Mouse (Mus musculus): ENCODE results near the gene Ptpn3.
A peak's percentile ranks its signal among the peaks of the same experiment; 100 is the strongest.
"Not testable (repeated sequence)": the region's sequence is repeated elsewhere in the genome, so short reads cannot be mapped to it uniquely, and the experiment has no call there.

Ptpn3 gene

DNA sequence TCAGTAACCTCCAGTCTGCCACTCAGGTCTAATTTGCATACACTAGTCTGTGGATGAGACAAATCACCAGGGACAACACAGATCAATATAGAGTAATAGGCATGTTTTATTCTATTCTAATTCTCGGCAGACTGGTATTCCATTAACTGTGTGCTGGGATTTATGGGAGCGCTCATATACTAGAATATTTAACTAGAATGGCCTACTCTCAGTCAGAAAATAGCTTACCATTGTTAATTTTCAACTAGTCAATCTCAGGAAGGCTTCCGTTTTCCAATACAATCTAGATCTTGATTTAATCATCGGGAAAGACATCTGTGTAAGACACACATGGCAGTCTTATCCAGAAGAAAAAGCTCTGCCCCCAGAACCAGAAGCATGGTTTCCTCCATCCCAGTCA, 3.5 kb downstream of the Ptpn3 start:
- peak; percentile 78 for DNase-seq

DNA sequence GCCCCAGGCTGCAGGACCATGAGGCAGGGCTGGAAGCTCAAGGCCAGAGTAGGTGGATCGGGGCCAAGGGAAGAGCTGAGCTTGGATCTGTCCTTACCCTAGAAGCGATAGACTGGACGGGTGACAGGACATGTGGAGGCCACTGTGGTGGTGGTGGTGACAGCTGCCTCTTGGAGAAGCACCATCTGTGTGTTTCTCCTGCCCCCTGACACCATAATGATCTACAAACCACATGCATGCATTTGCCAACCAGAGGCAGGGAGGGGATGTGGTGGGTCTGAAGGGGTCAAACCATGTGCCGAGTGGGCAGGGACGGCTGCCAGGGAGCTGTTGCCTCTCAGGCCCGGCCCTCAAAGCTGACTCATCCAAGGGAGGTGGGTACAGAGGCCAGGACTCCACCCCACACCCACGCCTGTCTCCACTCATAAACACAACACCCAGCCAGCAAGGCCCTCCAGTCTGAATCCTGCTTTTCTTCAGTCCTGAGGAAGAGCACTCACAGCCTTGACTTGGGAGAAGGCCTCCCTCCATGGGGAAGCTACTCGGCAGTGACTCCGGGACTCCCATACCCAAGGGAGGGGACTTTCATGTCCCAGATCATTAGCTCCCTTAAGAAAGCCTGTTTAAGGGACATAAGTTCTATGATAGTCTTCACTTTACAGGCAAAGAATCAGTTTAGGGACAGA, 6.5 kb downstream of the Ptpn3 start:
- peak; percentile 82 for DNase-seq

DNA sequence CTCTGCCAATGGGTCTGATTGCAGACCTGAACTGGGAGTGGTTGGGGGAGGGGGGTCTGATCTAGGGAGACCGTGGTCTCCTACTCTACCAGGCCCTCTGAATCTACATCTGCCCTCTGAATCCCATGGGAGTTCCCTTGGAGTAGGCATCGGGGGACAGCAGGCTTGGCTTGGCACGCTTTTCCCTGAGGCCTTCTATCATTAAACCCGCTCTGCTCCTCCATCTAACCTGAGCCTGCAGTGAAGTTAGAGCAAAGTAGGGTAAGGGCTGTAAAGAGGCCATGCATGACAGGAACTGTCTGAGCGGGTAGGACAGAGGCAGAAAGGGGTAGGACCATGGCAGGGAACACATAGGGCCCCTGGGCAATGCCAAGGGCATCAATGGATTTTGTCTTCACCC, 9.0 kb downstream of the Ptpn3 start:
- no peak for DNase-seq

DNA sequence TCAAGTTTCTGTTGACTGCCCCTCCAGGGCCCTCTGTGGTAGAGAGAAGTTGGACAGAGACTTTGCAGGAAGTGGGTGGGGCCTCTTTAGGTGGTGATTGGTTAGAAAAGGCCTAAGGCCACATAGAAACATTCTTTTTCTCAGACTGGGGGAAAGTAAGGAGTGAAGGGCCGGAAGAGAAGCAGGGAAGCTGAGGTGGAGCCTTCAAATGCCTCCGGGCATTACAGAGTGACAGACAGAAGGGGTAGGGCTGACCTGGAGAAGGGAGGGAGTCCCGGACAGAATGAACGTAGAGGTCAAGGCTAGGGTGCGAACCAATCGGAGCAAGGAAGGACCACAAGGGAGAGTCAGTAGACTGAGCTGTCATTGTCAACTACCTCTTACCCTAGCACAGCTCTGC, 11.6 kb downstream of the Ptpn3 start:
- DNase-seq: no peak

DNA sequence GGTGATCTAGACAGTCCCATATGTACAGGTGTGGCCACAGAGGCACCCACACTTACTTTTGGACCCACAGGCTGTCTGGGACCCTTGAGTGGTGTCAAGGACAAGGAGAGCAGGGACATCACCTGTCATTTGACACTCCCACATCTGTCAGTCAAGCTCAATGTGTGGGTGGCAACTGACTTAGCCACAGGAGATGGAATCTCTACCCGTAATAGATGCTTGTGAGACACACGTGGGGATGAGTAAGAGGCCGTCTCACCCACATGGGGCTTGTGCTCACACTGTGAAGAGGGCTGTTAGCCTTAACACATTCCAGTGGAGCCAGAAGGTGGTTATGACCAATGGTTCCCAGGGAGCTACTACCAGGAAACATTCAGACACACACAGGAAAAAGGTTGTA, 13.8 kb downstream of the Ptpn3 start:
- no peak for DNase-seq

DNA sequence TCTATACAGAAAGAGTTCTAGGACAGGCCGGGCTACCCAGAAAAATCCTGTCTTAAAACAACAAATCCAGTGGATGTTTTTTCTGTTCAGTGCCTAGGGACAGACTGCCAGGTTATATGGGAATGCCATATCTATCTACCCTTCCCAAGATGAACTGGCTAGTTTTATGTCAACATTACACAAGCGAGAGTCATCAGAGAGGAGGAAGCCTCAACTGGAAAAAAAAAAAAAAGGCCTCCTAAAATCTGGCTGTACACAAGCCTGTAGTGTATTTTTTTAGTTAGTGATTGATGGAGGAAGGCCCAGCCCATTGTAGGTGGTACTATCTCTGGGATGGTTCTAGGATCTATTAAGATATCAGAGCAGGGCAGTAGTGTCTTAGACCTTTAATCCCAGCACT, 16.4 kb downstream of the Ptpn3 start:
- no peak for DNase-seq

DNA sequence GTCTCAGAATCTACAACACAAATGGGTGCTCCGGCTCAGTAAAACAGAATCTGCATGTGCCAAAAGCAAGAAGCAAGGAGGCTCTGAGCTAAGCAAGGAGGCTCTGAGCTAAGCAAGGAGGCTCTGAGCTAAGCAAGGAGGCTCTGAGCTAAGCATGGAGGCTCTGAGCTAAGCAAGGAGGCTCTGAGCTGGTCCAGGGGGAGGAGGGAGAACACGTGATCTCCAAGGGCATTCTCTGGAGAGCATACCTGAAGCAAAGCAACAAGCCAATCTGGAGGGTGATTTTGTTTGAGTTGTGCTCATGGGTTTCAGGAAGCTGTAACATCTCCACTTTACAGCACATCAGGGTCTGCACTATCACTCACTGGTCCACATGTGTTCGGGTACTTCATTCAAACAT, 18.4 kb downstream of the Ptpn3 start:
- peak; percentile 51 for DNase-seq

DNA sequence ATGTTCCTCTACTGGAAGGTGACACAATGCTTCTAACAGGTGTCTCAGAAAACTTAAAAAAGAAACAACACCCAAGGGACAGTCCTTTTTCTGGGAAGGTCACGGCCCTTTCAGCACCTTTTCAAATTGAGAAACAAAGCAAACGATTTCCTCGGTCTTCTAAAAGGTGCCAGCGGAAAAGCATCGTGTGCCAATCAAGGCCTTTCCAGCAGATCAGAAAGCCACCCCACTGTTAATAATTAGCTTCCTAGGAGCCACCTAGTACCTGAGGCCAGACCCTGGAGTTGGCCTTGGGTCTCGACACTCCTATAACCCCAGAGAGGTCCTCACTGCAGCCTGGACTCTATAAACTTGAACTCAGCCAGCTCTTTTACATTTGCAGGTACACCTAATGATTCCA, 19.0 kb downstream of the Ptpn3 start:
- DNase-seq: peak; percentile 66

DNA sequence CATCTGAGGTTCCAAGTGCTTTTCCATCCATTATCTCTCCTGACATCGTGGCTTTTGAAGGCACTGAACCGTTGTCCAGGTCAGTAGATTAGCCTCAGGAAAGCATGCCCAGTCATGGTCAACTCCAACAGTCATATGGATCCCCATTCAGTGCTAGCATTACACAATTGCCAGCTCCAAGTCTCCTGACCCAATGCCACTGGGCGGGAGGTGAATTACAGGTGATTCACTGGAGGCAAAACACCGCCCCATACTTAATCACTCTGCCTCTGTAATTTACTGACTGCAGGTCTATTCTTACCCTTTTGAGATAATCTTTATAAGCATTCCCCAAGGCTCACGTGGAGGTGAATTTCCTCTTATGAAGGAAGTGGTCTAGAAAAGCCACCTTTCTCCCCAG, 19.5 kb downstream of the Ptpn3 start:
- DNase-seq: no peak

DNA sequence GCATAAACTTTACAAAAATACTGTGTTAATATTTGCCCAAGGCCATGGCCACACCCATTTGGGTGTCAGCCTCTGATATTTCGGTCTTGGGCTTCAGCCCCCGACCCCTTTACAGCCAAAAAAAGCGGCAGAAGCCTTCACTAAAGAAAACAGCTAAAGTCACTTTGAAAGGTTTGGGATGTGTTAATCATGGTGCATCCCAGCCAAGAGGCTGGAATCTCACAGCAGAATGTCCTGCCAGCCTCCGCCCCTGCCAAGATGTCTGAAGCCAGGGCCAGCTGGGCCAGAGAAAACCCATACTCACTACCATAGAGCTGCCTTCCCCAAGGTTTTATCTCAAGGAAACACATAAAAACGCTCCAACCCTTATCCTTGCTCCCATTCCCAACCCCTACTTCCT, 20.7 kb downstream of the Ptpn3 start:
- no peak for DNase-seq

DNA sequence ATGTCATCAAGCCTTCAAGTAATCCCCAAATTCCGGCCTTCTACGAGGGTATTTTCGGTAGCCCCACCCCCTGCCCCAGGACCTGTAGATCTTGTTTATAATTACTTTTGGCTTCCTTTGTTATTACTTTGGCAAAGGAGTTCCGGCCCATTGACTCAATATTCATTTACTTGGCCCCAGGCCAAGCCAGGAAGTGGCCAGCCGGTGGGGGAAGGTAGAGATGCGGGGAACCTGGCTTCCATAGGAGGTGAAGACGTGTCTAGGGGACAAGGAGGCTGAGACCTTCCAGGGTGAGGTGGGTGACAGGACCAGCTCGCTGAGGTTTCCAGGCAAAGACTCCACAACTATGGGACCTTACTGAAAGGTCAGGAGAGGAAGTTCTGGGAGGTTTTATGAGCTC, 22.4 kb downstream of the Ptpn3 start:
- DNase-seq: peak; percentile 68

DNA sequence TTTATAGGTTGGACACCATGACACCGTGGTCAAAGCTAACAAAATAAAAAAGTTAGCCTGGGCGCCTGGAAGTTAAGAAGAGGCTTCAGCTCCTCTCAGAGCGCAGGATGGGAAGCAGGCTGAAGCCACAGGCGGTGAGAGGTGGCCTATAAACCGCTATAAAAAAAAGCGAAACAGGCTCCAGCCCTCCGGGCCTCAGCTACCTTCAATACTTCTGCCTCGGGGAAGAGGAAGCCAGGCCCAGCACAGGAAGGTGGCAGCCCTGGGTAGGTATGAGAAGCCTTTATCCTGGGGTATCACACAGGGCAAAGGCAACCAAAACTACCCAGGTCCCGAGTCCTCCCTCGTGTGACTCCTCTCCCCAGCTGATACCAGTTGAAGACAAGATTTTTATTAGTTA, 22.8 kb downstream of the Ptpn3 start:
- DNase-seq: no peak

DNA sequence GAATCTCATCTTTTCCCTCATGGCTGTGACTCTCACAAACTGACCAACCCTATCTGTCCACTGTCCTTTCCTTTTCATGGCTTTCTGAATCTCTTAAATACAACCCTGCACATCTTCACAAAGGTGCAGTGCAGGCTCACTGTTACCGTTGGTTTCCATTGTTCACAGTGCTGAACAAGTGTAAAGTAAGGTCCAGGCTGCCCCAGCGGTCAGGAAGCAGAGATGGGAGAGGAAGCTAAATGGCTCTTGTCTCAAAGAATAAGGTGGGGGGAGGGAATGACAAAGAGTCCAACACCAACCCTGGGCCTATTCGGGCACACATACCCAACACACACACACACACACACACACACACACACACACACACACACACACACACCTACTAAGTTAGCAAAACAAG, 24.0 kb downstream of the Ptpn3 start:
- no peak for DNase-seq

DNA sequence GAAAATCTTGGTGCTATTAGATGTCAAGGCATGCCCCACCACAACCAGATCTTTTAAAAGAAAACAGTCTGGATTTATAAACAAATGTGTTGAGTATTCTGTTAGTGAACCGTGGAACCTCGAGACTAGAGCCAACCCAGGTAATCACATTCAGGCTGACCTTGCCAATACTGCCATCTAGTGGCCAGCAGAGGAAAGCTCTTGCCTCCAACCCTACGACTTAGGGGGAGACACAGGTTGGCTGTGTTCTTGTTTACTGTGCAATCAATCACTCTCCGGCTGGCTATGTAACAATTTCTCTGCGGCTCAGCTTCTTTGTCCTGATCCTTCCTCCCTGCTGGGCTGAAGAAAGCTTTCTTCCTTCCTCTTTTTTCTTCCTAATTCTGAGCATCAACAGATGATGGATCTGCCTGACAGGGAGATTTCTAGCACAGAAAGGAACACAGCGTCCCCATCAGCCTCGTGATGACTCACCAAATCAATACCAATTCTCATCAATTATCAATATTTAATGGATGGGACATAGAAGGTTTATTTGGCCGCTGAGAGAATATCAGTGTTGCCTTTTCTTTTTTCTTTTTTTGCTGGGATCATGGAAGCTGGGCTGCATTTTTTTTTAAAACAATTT, 26.4 kb downstream of the Ptpn3 start:
- DNase-seq: peak; percentile 82

DNA sequence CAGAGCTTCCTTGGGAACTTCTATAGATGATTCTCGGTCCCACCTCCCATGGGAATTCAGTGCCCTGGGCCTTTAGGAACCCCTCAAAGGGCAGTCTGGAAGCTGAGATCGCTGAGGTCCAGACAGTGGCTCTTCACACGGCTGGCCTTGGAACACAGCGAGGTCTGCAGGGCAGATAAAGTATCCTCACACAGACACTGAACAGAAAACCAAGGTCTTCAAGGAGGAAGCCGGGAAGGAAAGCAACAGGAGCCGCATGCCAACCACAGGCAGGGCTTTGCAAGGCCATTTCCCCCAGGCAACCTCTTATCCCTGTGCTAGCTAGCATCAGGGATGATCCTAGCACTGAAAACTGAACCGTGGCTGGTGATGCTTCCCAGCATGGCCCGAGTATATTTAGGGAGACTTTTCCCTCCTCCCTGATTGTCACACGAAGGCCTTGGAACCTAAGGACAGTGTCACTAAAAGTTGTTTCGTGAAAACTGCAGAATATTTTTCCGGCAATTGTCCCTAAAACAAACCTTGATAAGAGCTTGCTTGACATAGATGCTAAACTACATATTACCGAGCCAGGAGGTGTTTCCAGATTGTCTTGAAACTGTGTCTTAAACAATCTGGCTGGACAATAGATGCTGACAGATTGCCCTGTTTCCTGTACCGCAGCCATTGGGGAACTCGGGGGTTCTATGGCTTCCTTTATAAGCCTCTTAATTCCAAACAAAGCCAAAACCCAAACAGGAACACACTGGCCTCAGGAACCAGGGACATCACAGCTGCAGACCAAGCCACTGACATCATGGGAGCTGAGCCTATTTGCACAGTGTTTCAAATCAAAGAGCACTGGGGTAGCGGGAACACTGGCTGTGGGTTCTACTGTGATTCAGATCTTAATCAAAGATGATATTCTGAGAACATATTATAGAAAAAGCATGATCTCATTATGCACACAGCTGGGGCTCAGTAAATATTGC, 27.8 kb downstream of the Ptpn3 start:
- DNase-seq: no peak

DNA sequence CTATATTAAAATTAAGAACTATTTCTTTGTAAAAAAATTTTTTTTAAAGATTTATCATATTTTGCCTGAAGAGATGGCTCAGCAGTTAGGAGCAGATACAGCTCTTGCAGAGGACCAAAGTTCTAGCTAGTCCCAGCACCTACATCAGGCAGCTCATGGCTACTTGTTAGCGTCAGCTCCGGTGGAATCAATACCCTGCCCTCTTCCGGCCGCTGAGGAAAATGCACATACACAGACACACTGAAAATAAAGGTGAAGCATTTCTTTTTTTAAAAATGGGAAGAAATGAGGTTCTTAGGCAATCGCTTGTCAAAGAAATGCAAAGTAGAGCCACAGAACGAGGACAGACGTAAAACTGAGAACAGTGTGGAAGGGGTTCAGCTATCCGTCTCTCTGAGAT, 30.6 kb downstream of the Ptpn3 start:
- DNase-seq: no peak

DNA sequence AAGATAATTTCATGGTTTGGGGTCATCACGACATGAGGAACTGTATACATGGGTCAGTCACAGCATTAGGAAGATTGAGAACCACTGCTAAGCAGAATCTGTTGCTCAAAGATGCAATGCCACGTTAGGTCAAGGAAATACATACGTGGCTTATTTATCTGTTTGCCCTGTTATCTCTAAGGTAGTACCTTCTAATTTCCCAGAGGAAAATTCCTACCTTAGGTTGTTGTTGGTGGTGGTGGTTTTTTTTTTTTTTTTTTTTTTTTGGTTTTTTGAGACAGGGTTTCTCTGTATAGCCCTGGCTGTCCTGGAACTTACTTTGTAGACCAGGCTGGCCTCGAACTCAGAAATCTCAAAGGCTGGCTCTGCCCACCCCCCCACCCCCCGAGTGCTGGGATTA, 31.1 kb downstream of the Ptpn3 start:
- DNase-seq: not testable (repeated sequence)

DNA sequence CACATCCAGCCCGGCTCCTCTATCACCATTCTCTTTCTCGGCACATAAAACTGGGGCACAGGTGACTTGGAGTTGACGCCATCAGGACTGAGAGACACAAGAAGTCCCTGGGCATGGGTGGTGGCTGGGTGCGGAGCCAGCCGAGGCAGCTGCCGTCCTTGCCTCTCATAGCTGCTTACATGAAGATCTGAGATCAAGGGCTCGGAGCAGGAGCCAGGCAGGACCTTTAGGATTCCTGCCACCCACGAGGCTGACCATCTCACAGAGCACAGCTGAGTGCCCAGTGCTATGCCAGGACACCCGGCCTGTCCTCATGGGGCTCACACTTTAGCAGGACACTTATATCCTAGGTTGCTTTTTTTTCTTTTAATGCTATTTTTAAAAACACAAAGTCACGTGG, 32.3 kb downstream of the Ptpn3 start:
- no peak for DNase-seq

DNA sequence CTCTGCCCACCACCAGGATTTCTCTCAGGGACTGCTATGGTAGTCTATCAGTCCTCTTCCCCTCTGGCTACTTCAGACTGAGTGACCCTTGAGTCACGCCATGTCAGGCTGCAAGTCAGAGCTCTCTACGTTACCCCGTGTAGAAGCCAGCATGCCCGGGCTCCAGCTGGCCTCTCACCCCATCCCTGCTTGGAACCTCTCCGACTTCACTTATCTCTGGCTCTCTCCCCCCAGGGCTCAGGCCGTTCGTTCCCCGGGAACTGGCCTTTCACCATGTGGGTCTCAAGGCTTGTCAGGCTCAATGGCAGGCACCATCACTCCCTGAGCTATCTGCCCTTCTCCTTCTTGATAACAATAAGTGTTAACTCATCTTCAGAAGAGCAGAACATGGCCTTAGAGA, 33.3 kb downstream of the Ptpn3 start:
- DNase-seq: no peak

DNA sequence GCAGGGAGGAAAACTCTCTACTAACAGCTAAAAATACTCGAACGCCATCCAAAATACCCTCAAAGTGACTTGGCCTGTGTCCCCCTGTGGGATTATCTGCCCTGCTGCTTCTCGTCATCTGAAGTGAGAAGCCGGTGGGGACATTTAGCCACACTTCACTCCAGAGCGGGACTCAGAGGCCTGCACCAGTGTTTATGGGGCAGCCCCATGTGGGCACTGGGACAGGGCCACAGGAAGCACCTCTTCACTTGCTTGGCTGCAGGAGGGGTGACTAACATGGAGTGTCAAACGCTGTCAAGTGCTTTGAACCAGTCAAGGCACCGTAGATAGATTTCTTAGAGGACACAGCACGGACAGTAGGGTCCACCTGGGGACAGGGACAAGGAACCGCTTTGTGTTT, 35.2 kb downstream of the Ptpn3 start:
- DNase-seq: no peak

DNA sequence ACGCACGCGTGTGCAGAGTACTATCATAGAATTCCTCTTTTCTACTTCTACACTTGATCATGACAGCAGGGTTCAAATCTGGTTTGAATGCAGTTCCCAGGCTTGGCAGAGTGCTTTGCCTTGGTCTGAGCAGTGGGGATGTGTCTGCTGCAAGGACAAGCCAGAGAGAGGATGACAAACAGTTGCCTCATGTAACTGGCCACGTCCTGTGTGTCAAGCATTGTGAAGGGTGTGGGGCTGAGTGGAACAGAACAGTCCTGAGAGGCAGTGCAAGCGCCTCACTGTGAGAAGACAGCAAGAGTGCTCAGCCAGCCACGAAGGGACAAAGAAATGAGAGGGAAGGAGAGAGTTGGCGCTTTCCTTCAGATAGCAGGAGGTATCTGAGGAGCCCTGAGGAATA, 37.9 kb downstream of the Ptpn3 start:
- no peak for DNase-seq

DNA sequence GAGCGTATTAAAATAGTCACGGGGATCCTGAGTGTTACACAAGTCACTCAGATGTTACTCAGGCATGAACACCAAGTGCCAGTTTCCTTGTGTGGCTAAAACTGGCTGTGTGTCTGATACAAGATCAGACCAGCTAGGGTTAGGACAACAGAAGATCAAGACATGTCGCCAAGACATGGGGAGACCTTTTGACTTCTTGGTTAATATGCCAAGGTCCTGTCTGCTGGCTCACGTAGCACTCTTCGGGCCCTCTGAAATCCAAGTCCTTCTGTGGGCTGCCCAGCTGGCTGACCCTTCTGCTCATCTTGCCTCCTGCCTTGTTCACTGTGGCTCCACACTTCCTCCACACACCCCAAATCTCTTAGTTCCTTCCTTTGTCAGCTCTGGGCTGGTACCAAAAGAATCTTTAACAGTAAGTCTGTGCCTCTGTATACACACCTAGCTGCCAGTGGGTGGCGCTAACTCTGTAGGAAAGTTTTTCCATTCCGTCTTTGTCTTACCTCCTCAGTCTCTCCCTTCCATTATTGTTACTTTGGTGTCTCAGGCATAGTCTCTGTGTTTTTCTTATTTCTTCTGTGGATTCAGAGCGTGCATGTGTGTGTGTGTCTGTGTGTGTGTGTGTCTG, 38.5 kb downstream of the Ptpn3 start:
- DNase-seq: peak; percentile 50

DNA sequence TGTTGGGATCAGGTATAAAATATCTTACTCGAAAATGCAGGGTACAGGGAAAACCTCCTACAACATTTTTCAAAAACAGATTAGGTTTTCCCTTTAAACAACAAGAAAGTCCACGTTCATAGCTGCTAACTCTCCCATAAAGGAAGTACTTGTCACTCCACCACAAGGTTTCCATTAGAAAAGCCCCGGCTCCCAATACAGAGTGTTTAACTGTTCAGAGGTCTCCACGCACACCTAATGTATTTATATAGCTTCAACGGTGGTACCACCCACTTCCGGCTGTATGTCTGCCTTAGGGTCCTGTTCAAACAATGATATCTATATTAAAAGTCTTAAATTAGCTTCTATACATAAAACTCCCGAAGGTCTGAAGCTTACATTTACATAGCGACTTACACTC, 39.2 kb downstream of the Ptpn3 start:
- DNase-seq: no peak

DNA sequence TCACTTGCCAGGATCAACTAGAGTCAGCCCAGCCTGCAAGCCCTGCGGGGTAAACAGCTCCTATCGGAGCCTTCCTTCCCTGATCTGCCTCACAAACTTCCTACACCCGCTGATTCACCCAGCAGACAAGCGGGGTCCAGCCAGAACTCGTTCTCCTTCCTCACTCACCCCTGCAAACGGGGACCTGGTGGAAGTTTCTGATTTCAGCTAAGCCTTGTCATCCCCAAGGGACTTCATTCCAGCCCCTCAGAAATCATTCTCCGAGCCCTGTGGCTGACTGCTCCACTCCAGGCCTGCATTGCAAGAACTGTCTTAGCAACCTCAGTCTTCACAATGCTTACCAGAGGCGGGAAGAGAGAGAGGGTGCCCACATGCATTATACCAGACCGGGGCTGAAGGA, 39.8 kb downstream of the Ptpn3 start:
- DNase-seq: no peak
